Mouse (Mus musculus): ENCODE data around the gene Cacna1i. TPM values are rescaled to one million over a fixed set of nuclear protein-coding genes. Genes with fewer than 3 reads are reported as not detected.

The Cacna1i gene
- polyA plus RNA-seq, 1 experiment from 2014 or later, result 0.84 TPM

DNA sequence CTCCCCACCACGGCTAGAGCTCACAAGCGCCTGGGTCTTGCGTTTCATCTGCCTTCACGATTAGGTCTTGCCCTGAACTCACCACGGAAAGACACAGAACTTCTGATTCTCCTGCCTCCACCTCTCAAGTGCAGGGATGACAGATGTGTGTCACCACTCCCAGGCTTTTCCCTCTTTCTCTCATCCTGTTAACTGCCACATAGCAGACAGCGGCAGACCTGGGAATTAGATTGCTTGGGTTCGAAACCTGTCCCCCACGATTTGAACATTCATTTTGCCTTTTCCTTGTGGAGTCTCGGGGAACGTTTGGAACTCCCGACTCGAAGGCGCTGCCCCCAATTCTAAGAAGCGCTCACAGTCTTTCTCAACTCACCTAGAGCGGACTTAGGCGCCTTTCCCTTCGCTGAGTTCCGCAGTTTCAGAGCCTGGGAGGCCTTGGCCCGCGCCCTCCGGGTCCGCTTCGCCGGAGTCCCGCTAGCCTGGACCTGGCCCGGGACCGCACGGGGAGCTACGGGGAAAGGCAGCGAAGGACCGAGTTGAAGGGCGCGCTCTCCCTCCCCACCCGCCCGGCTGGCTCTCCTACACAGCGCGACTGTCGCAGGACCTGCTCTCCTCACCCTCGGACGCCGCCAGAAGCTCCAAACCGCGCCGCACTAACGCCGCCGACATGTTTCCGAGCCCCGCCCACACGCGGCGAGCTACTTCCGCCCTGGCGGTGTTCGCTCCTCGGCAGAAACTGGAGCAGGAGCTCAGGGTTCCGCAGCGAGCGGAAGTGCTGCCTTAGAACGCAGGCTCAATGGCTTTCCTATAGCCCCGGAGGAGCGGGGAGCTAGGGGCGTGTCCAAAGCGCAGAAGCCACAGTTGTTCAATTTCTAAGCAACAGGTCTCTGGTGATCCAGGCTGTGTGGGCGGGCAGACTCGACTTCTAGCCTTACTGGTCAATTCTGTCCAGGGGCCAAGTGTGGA is 23.1 kb upstream of the Cacna1i start, which contains the start of gene Rps19bp1:
Rps19bp1 (minus strand) TSS at position 706 of the 966 bp plus-strand sequence.
- 2% methylated on average over 60 of the region's 66 CpGs for WGBS
- Histone ChIP-seq H3K4me3 (ENCODE audit: low read length) (peak within 1 kb of the TSS; percentile 92), H3K4me2 (ENCODE audit: low read length) (peak within 1 kb of the TSS; percentile 83), H3K36me3 (ENCODE audit: control insufficient read depth, insufficient read depth, low read length) (peaks cover 8% of the 10 kb centered on the region; the same call in 1 of the 2 replicates), H3K9ac (ENCODE audit: low read depth, low read length) (peak within 1 kb of the TSS; percentile 92), H3K4me1 (ENCODE audit: control insufficient read depth, insufficient read depth, low read depth, low read length) (peaks cover 12% of the 10 kb centered on the region), H3K9me3 (ENCODE audit: control insufficient read depth, low read length) (no peaks in the 10 kb centered on the region), H3K27me3 (replicated peaks; ENCODE audit: control insufficient read depth, insufficient read depth, low read length) (no peaks in the 10 kb centered on the region), H3K27ac (ENCODE audit: low read depth, low read length) (peak within 1 kb of the TSS; percentile 68)
- peak; percentile 88 for ATAC-seq

- H3K4me1 ChIP-seq (ENCODE audit: control insufficient read depth, insufficient read depth, low read depth, low read length), result peaks cover 12% of the 10 kb centered on the region
- ATAC-seq, result peak; percentile 60
- 0% methylated on average over 2 of the region's 2 CpGs for WGBS
- H3K27me3 ChIP-seq (replicated peaks; ENCODE audit: control insufficient read depth, insufficient read depth, low read length), result no peaks in the 10 kb centered on the region
- no peak overlapping the region for H3K9ac ChIP-seq (ENCODE audit: low read depth, low read length)
- no peak overlapping the region for H3K4me3 ChIP-seq (ENCODE audit: low read length)
- no peak overlapping the region for H3K4me2 ChIP-seq (ENCODE audit: low read length)
- no peaks in the 10 kb centered on the region for H3K36me3 ChIP-seq (ENCODE audit: control insufficient read depth, insufficient read depth, low read length)
- H3K9me3 ChIP-seq (ENCODE audit: control insufficient read depth, low read length), result no peaks in the 10 kb centered on the region
- H3K27ac ChIP-seq (ENCODE audit: low read depth, low read length), result no peak overlapping the region
Observed at GRCm38 (mm10) chr15:80266281-80266680, 20.8 kb upstream of the Cacna1i start.

GRCm38 (mm10) chr15:80271858-80272396 is 15.1 kb upstream of the Cacna1i start:
- Histone ChIP-seq H3K27me3 (replicated peaks; ENCODE audit: control insufficient read depth, insufficient read depth, low read length) (no peaks in the 10 kb centered on the region), H3K9me3 (ENCODE audit: control insufficient read depth, low read length) (no peaks in the 10 kb centered on the region), H3K36me3 (ENCODE audit: control insufficient read depth, insufficient read depth, low read length) (no peaks in the 10 kb centered on the region), H3K4me2 (ENCODE audit: low read length) (no peak overlapping the region), H3K4me3 (ENCODE audit: low read length) (no peak overlapping the region), H3K9ac (ENCODE audit: low read depth, low read length) (no peak overlapping the region), H3K4me1 (ENCODE audit: control insufficient read depth, insufficient read depth, low read depth, low read length) (peaks cover 5% of the 10 kb centered on the region), H3K27ac (ENCODE audit: low read depth, low read length) (no peak overlapping the region)
- no peak for ATAC-seq
- WGBS, result 43% methylated on average over 3 of the region's 3 CpGs

- Histone ChIP-seq H3K4me2 (ENCODE audit: low read length) (no peak overlapping the region), H3K9me3 (ENCODE audit: control insufficient read depth, low read length) (no peaks in the 10 kb centered on the region), H3K4me1 (ENCODE audit: control insufficient read depth, insufficient read depth, low read depth, low read length) (peaks cover 3% of the 10 kb centered on the region), H3K27ac (ENCODE audit: low read depth, low read length) (no peak overlapping the region), H3K4me3 (ENCODE audit: low read length) (no peak overlapping the region), H3K36me3 (ENCODE audit: control insufficient read depth, insufficient read depth, low read length) (no peaks in the 10 kb centered on the region), H3K27me3 (replicated peaks; ENCODE audit: control insufficient read depth, insufficient read depth, low read length) (no peaks in the 10 kb centered on the region; the same call in 1 of the 2 replicates), H3K9ac (ENCODE audit: low read depth, low read length) (no peak overlapping the region)
- ATAC-seq, result no peak
- WGBS, result 32% methylated on average over 9 of the region's 9 CpGs
Observed at GRCm38 (mm10) chr15:80277107-80277506, 9.9 kb upstream of the Cacna1i start.

DNA sequence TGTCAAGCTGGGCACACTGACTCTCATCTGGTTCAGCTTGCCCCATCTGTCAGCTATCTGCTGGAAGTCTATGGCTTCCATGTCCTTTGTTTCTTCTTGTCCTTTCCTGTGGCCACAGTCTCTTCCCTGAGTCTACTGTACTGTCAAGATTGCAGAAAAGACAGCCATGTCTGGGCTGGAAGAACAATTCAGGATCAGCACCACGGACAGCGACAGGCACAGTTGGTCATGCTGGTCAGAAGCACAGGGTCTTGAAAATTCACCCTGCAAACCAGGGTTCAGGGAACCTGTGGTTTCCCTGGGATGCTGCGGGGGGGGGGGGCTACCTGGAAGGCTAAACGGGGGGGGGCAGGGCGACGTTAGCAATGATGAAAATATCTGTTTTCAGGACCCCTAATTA is 9.4 kb upstream of the Cacna1i start:
- no peak for ATAC-seq
- Histone ChIP-seq H3K36me3 (ENCODE audit: control insufficient read depth, insufficient read depth, low read length) (no peaks in the 10 kb centered on the region), H3K27me3 (replicated peaks; ENCODE audit: control insufficient read depth, insufficient read depth, low read length) (no peaks in the 10 kb centered on the region; the same call in 1 of the 2 replicates), H3K9me3 (ENCODE audit: control insufficient read depth, low read length) (no peaks in the 10 kb centered on the region), H3K4me2 (ENCODE audit: low read length) (no peak overlapping the region), H3K4me1 (ENCODE audit: control insufficient read depth, insufficient read depth, low read depth, low read length) (peaks cover 3% of the 10 kb centered on the region; the same call in 1 of the 2 replicates), H3K9ac (ENCODE audit: low read depth, low read length) (no peak overlapping the region; the same call in 1 of the 2 replicates), H3K27ac (ENCODE audit: low read depth, low read length) (no peak overlapping the region), H3K4me3 (ENCODE audit: low read length) (no peak overlapping the region)
- under 1% methylated on average over 6 of the region's 6 CpGs for WGBS

- H3K4me3 ChIP-seq (ENCODE audit: low read length), result no peak overlapping the region
- no peaks in the 10 kb centered on the region; the same call in none of the 2 replicates for H3K27me3 ChIP-seq (replicated peaks; ENCODE audit: control insufficient read depth, insufficient read depth, low read length)
- no peak for ATAC-seq
- H3K4me1 ChIP-seq (ENCODE audit: control insufficient read depth, insufficient read depth, low read depth, low read length), result peaks cover 3% of the 10 kb centered on the region; the same call in 1 of the 2 replicates
- no peaks in the 10 kb centered on the region for H3K9me3 ChIP-seq (ENCODE audit: control insufficient read depth, low read length)
- H3K27ac ChIP-seq (ENCODE audit: low read depth, low read length), result no peak overlapping the region
- no peaks in the 10 kb centered on the region for H3K36me3 ChIP-seq (ENCODE audit: control insufficient read depth, insufficient read depth, low read length)
- 78% methylated on average over 5 of the region's 5 CpGs for WGBS
- H3K9ac ChIP-seq (ENCODE audit: low read depth, low read length), result no peak overlapping the region
- no peak overlapping the region for H3K4me2 ChIP-seq (ENCODE audit: low read length)
Observed at GRCm38 (mm10) chr15:80278121-80278759, 8.8 kb upstream of the Cacna1i start.

GRCm38 (mm10) chr15:80279053-80279452 is 8.0 kb upstream of the Cacna1i start:
- Histone ChIP-seq H3K36me3 (ENCODE audit: control insufficient read depth, insufficient read depth, low read length) (no peaks in the 10 kb centered on the region), H3K4me1 (ENCODE audit: control insufficient read depth, insufficient read depth, low read depth, low read length) (peaks cover 3% of the 10 kb centered on the region; the same call in 1 of the 2 replicates), H3K9ac (ENCODE audit: low read depth, low read length) (no peak overlapping the region), H3K9me3 (ENCODE audit: control insufficient read depth, low read length) (no peaks in the 10 kb centered on the region), H3K27me3 (replicated peaks; ENCODE audit: control insufficient read depth, insufficient read depth, low read length) (no peaks in the 10 kb centered on the region; the same call in none of the 2 replicates), H3K4me2 (ENCODE audit: low read length) (no peak overlapping the region), H3K27ac (ENCODE audit: low read depth, low read length) (no peak overlapping the region), H3K4me3 (ENCODE audit: low read length) (no peak overlapping the region)
- 100% methylated on average over 2 of the region's 2 CpGs for WGBS
- ATAC-seq, result no peak

DNA sequence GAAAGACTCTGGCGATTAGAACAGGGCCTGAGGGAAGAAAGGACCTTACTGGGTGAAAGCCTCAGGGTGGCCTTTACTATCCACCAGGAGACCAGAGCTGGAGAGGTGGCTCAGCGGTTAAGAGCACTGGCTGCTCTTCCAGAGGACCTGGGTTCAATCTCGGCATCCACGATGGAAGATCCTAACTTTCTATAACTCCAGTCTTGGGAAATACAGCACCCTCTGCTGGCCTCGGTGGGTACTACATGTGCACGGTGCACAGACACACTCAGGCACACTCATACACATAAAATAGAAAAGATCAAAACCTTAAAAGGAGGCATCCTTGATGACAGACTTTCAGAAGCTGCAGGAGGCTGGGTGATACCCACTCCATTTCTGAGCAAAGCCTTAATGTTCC is 6.4 kb upstream of the Cacna1i start:
- Histone ChIP-seq H3K9me3 (ENCODE audit: control insufficient read depth, low read length) (no peaks in the 10 kb centered on the region), H3K4me2 (ENCODE audit: low read length) (no peak overlapping the region), H3K4me3 (ENCODE audit: low read length) (no peak overlapping the region), H3K9ac (ENCODE audit: low read depth, low read length) (no peak overlapping the region), H3K27ac (ENCODE audit: low read depth, low read length) (no peak overlapping the region), H3K27me3 (replicated peaks; ENCODE audit: control insufficient read depth, insufficient read depth, low read length) (peaks cover under 1% of the 10 kb centered on the region), H3K36me3 (ENCODE audit: control insufficient read depth, insufficient read depth, low read length) (no peaks in the 10 kb centered on the region), H3K4me1 (ENCODE audit: control insufficient read depth, insufficient read depth, low read depth, low read length) (peaks cover 3% of the 10 kb centered on the region; the same call in 1 of the 2 replicates)
- ATAC-seq, result no peak
- WGBS, result 24% methylated on average over 6 of the region's 6 CpGs
